Mouse (Mus musculus): ENCODE measurements around the gene Dab2ip.

DNA sequence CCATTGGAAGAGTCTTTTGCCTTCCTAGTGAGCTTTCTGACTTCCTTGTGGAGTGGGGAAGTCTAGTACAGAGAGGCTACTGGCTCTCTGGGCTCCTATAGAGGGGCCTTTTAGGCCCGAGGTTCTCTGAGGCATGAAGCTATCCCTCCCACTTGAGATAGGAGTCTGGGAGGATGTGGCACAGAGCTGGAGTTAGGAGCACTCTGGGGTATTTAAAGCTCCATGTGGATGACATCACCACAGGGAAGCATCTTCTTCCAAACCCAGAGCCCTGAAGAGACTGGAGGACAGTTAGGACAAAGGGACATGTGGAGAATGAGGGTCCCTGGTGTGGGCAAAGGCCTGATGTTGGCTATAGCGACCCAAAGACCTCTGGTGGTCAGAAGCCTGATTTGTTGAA lies 136.0 kb downstream of the Dab2ip start:
- no peak for TF ChIP-seq CTCF (IDR thresholded peaks at IDR 0.05; ENCODE audit: control insufficient read depth, insufficient read depth, insufficient replicate concordance, low read depth, low read length)
- TF ChIP-seq POLR2A (IDR thresholded peaks at IDR 0.05; ENCODE audit: control insufficient read depth, low read depth, low read length), result no peak

All from testis, adult 2 months (tissue).